Mouse (Mus musculus) R1 (cell line): ENCODE results near the gene D630023F18Rik.

Experiments
- DNase-seq: peaks from one replicate; pipeline ENCODE4 v3.0.0-alpha.2; 2018; ENCODE audit warnings: low read depth, low spot score

The D630023F18Rik gene

GRCm38 (mm10) chr1:65122574-65123372 lies at the start of gene D630023F18Rik:
Gene D630023F18Rik (minus strand): TSS chr1:65123214.
- DNase-seq = no peak

GRCm38 (mm10) chr1:65171579-65171978 lies 48.6 kb upstream of the D630023F18Rik start:
- peak; percentile 9 for DNase-seq

GRCm38 (mm10) chr1:65169947-65170346 lies 46.9 kb upstream of the D630023F18Rik start:
- DNase-seq = no peak

- no peak for DNase-seq
These were observed 46.5 kb upstream of the D630023F18Rik start for GRCm38 (mm10) chr1:65169536-65169935.

- no peak for DNase-seq
These were observed 44.5 kb upstream of the D630023F18Rik start for GRCm38 (mm10) chr1:65167496-65167895.

GRCm38 (mm10) chr1:65162210-65162609 lies 39.2 kb upstream of the D630023F18Rik start:
- peak; percentile 9 for DNase-seq

- DNase-seq = no peak
These were observed 33.1 kb upstream of the D630023F18Rik start for GRCm38 (mm10) chr1:65156111-65156510.

- no peak for DNase-seq
These were observed 31.8 kb upstream of the D630023F18Rik start for GRCm38 (mm10) chr1:65154814-65155213.

- no peak for DNase-seq
These were observed 25.0 kb upstream of the D630023F18Rik start for GRCm38 (mm10) chr1:65147971-65148370.

GRCm38 (mm10) chr1:65147326-65147725 lies 24.3 kb upstream of the D630023F18Rik start:
- no peak for DNase-seq

- DNase-seq = no peak
These were observed 23.6 kb upstream of the D630023F18Rik start for GRCm38 (mm10) chr1:65146601-65147000.

GRCm38 (mm10) chr1:65144783-65145182 lies 21.8 kb upstream of the D630023F18Rik start:
- DNase-seq = no peak

- no peak for DNase-seq
These were observed 14.5 kb upstream of the D630023F18Rik start for GRCm38 (mm10) chr1:65137560-65137959.

GRCm38 (mm10) chr1:65132833-65133232 lies 9.8 kb upstream of the D630023F18Rik start:
- no peak for DNase-seq

GRCm38 (mm10) chr1:65131671-65132070 lies 8.7 kb upstream of the D630023F18Rik start:
- DNase-seq = no peak

- no peak for DNase-seq
These were observed 7.2 kb upstream of the D630023F18Rik start for GRCm38 (mm10) chr1:65130226-65130625.

GRCm38 (mm10) chr1:65129634-65130180 lies 6.7 kb upstream of the D630023F18Rik start:
- DNase-seq = no peak

- DNase-seq = no peak
These were observed 3.6 kb downstream of the D630023F18Rik start, which contains the start of gene Gm28845 for GRCm38 (mm10) chr1:65119438-65119837. Gene Gm28845 (minus strand): TSS chr1:65119558.

- DNase-seq = peak; percentile 24
These were observed 4.7 kb downstream of the D630023F18Rik start for GRCm38 (mm10) chr1:65118150-65118913.

GRCm38 (mm10) chr1:65113536-65114172 lies 9.4 kb downstream of the D630023F18Rik start:
- no peak for DNase-seq

- DNase-seq = no peak
These were observed 10.2 kb downstream of the D630023F18Rik start for GRCm38 (mm10) chr1:65112807-65113196.
